Mouse (Mus musculus) left cerebral cortex, postnatal 10 days (tissue): ENCODE measurements at regions not wholly inside any gene's neighbourhood (a gene's known extent, or its start where the extent isn't known, plus 50 kb on each side); places are given as distances from the start of the nearest gene placed in this dataset.

ENCODE experiments used
- DNase-seq, 2 experiments: peaks; one replicate each; pipeline ENCODE4 v3.0.0; 2021 to 2022; ENCODE audit warnings: low spot score in 2 of 2, mixed read lengths in 1 of 2; ENCODE audit errors: extremely low spot score in 1 of 2
- intact Hi-C: fragments of 180-260 bp; cut with DNase I; formaldehyde crosslinking; loops from one replicate; pipeline ENCODE4 v1.15.1; 2025

GRCm38 (mm10) chr1:149199284-149199683 lies 761.8 kb downstream of the Pla2g4a start:
- intact Hi-C loops: no loop called here
- DNase-seq: no peak

GRCm38 (mm10) chr1:149198854-149199253 lies 762.2 kb downstream of the Pla2g4a start:
- intact Hi-C loops: no loop called here
- DNase-seq: no peak
